Mouse (Mus musculus): ENCODE measurements at regions not wholly inside any gene's neighbourhood (a gene's known extent, or its start where the extent isn't known, plus 50 kb on each side); places are given as distances from the start of the nearest gene placed in this dataset.

GRCm38 (mm10) chr4:52265196-52265595 lies 173.8 kb upstream of the Smc2 start:
- no peak for DNase-seq

- no peak for DNase-seq
Observed at GRCm38 (mm10) chr4:52282458-52282857, 156.6 kb upstream of the Smc2 start.

GRCm38 (mm10) chr4:52284909-52285308 lies 154.1 kb upstream of the Smc2 start:
- DNase-seq = no peak

- DNase-seq = no peak
Observed at GRCm38 (mm10) chr4:52293676-52294075, 145.4 kb upstream of the Smc2 start.

GRCm38 (mm10) chr4:52299226-52299625 lies 139.8 kb upstream of the Smc2 start:
- no peak for DNase-seq

- DNase-seq = peak; percentile 11
Observed at GRCm38 (mm10) chr4:52301653-52302052, 137.4 kb upstream of the Smc2 start.

GRCm38 (mm10) chr4:52324300-52324699 lies 114.7 kb upstream of the Smc2 start:
- DNase-seq = no peak

GRCm38 (mm10) chr4:52331361-52331951 lies 107.6 kb upstream of the Smc2 start:
- peak; percentile 70 for DNase-seq

GRCm38 (mm10) chr4:52336365-52337017 lies 102.6 kb upstream of the Smc2 start:
- no peak for DNase-seq

- no peak for DNase-seq
Observed at GRCm38 (mm10) chr4:52341245-52341644, 97.8 kb upstream of the Smc2 start.

- DNase-seq = peak; percentile 2
Observed at GRCm38 (mm10) chr4:52361751-52362150, 77.3 kb upstream of the Smc2 start.

GRCm38 (mm10) chr4:52365866-52366265 lies 73.2 kb upstream of the Smc2 start:
- DNase-seq = no peak

GRCm38 (mm10) chr4:52368527-52368926 lies 70.5 kb upstream of the Smc2 start:
- no peak for DNase-seq

All from retina, postnatal 1 day (tissue).